Mouse (Mus musculus) monocyte, adult 2 months (primary cell): ENCODE data around the gene Spata31d1d.
"Not testable (repeated sequence)": the region's sequence is repeated elsewhere in the genome, so short reads cannot be mapped to it uniquely, and the experiment has no call there.

Experiments used
- DNase-seq, 2 experiments: peaks; one replicate each; pipeline ENCODE4 v3.0.0; 2022; ENCODE audit warnings: low spot score in 2 of 2, low read depth in 1 of 2

Gene Spata31d1d

GRCm38 (mm10) chr13:59733936-59734335 is 2.4 kb upstream of the Spata31d1d start:
- no peak for DNase-seq

- peak; percentile 22 to 63 for DNase-seq
These were observed 3.0 kb downstream of the Spata31d1d start for GRCm38 (mm10) chr13:59728378-59729093.

- no peak for DNase-seq
These were observed 5.2 kb downstream of the Spata31d1d start for GRCm38 (mm10) chr13:59726139-59726867.

DNA sequence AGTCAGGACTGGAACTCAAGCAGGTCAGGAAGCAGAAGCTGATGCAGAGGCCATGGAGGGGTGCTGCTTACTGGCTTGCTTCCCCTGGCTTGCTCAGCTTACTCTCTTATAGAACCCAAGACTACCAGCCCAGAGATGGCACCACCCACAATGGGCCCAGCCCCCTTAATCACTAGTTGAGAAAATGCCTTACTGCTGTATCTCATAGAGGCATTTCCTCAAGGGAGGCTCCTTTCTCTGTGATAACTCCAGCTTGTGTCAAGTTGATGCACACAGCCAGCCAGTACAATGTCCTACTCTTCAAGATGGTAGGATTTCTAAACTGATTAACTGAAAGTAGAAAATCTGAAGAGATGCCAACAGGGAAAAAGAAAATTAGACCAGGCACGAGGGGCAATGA is 9.5 kb downstream of the Spata31d1d start:
- not testable (repeated sequence) for DNase-seq

DNA sequence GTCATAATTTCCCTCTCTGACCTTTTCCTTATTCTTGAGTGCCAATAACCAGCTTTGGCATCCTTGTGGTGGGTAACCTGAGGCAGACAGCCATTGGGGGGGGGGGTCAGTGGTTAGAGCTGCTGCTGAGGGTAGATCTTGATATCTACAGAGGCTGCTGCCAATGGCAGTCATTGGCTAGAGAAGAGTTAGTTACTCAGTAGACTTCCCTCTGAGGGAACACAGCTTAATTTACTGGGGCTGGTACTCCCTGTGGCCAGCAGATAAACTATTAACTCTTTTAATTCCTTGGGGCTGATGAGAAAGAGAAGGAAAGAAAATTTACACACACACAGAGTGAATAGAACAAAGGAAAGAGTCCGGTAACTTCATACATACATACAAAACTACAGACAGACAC is 12.1 kb downstream of the Spata31d1d start:
- no peak for DNase-seq

- not testable (repeated sequence) for DNase-seq
These were observed 12.6 kb downstream of the Spata31d1d start for GRCm38 (mm10) chr13:59718857-59719440.

DNA sequence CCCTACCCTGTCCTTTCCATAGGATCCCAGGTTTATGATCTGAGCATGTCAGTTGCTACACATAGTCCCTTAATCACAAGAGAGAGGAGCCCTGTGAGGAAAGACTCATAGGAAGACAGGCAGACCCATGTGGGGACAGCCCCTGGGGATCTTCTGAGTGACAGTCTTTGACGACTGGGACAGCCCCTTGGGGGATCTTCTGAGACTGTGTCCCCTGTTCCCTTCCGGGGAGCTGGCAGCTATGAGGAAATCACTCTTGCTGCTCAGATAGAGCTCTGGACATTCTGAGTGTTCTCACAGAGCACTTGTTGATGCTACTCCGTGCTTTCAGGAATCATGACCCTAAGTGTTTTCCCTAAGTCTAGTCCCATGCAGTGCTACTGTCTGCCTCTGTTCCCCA is 17.8 kb downstream of the Spata31d1d start:
- no peak for DNase-seq

DNA sequence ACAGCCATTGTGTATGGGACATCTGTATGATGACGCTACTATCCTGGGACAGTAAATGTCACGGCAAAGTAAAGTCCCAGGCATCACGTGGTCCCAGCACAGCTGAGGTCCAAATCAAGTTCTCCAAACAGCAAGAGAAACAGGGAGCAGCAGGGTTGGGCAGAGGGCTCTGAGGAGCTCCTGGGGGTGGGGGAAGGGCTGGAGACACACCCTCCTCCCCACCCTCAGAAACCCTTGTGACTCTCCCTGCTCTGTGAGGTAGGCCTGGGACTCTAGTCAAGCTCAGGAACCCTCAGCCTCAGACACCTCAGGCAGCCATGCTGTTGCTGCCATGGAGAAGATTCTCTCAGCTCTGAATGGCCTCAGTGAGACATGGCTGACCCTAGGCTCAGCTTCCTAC is 19.6 kb downstream of the Spata31d1d start, which contains the start of gene Spata31d1b:
TSS of gene Spata31d1b (plus strand) at position 301 of the 400 bp plus-strand sequence.
- not testable (repeated sequence) for DNase-seq

GRCm38 (mm10) chr13:59710230-59710629 is 21.3 kb downstream of the Spata31d1d start, which contains the start of gene Spata31d1a:
TSS of gene Spata31d1a (minus strand) at chr13:59710330.
- DNase-seq: no peak

DNA sequence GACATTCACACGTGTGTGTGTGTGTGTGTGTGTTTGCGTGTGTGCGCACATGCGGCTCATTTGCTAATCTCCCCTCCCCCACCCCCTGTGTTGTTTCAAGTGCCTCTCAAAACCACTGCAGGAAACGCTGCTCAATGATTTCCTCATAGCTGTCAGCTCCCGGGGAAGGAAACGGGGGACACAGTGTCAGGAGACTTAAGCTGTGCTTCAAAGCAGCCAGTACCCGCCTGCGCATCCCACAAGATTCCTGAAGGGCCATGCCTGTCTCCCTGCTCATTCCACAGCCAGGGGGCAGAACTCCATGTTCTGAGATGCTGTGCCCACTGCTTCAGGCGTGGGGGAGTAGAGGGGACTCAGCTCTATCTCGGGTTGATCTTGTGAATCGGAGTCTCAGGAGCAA is 27.0 kb downstream of the Spata31d1d start:
- DNase-seq: no peak

GRCm38 (mm10) chr13:59703514-59703913 is 28.0 kb downstream of the Spata31d1d start:
- no peak for DNase-seq

GRCm38 (mm10) chr13:59700137-59700536 is 31.4 kb downstream of the Spata31d1d start:
- DNase-seq: not testable (repeated sequence)

DNA sequence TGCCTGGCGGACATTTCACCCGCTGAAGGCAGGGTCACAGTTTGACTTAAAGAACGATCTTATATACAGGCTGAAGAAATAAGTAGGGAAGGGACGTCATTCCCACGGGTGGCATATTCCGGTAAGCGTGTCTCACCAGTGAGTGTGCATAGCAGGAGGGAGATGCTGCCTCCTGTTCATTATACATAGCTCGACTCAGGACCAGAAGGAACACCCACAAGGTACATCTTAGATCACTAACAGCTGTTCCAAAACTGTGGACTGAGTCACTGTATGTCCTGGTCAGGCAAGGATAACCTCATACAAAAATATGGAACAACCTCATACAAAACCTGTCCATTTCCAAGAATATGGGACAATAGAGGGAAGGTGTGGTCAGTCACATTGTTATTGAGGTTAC is 32.4 kb downstream of the Spata31d1d start:
- no peak for DNase-seq

DNA sequence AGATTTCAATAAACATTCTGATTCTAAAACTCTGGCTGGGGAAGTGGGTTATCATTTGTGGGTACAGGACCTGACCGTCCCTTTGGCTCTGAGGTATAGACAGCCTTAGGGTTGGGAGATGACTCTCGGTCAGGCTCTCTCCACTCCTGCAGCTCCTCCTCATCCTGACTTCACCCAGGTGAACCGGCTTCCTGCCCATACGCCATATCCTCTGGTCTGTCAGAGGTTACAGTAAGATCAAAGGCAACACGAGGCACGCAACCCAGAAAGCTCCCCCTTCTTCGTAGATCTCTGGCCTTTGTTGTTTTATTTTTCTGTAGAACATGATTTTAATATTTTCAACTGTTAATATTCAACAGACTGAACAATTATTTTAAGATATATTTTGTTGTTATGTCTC is 35.8 kb downstream of the Spata31d1d start:
- DNase-seq: no peak

- no peak for DNase-seq
These were observed 37.5 kb downstream of the Spata31d1d start, which contains the start of gene 4921517D22Rik for GRCm38 (mm10) chr13:59694008-59694407. TSS of gene 4921517D22Rik (minus strand) at chr13:59694108.

GRCm38 (mm10) chr13:59691478-59691877 is 40.1 kb downstream of the Spata31d1d start:
- DNase-seq: no peak

GRCm38 (mm10) chr13:59690576-59690975 is 41.0 kb downstream of the Spata31d1d start:
- no peak for DNase-seq

GRCm38 (mm10) chr13:59689843-59690242 is 41.7 kb downstream of the Spata31d1d start:
- DNase-seq: no peak

DNA sequence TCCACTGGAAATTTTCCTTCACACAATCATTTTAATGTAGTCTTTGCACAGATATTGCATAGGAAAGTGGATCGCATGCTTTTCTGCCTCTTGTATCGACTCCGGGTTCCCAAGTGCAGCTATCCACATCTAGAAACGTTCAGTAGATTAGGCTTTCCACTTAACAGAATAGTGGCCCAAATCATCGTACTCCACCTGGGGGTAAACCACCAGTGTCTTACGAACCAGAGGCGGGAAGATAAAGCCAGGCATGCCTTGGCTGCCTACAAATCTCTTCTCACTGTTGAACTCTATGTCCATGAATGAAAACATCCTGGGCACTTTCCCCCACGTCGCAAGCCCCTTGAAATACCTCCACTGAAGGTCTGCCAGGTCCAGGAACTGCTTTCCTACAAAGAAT is 42.2 kb downstream of the Spata31d1d start:
- DNase-seq: no peak

GRCm38 (mm10) chr13:59688338-59688770 is 43.2 kb downstream of the Spata31d1d start:
- no peak for DNase-seq

- DNase-seq: no peak
These were observed 46.3 kb downstream of the Spata31d1d start for GRCm38 (mm10) chr13:59685236-59685635.

DNA sequence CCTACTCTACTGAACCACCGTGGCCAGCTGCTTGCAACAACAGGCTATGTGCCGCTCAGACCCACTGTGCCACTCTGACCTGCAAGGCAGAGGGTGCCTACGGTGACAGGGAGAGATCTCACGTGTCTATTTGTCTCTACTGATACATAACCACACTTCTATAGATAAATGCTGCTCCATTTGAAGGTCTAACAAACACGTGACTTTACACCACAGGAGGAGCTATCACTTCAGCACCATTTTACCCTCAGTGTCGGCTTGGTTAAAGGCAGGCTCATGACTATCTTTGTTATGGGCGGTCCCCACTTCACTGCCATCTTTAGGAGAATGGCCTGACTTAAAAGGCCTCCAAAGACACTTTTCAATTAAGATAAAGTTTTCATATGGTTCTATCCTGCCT is 48.9 kb downstream of the Spata31d1d start:
- DNase-seq: no peak
